Mouse (Mus musculus): Measurements from ENCODE around the gene Fzd2. TPM values are rescaled to one million over a fixed set of nuclear protein-coding genes. Genes with fewer than 3 reads are reported as not detected.
"Not testable (repeated sequence)": the region's sequence is repeated elsewhere in the genome, so short reads cannot be mapped to it uniquely, and the experiment has no call there.

Gene Fzd2
- polyA plus RNA-seq, 1 experiment from 2014 or later, result 49.0 TPM

DNA sequence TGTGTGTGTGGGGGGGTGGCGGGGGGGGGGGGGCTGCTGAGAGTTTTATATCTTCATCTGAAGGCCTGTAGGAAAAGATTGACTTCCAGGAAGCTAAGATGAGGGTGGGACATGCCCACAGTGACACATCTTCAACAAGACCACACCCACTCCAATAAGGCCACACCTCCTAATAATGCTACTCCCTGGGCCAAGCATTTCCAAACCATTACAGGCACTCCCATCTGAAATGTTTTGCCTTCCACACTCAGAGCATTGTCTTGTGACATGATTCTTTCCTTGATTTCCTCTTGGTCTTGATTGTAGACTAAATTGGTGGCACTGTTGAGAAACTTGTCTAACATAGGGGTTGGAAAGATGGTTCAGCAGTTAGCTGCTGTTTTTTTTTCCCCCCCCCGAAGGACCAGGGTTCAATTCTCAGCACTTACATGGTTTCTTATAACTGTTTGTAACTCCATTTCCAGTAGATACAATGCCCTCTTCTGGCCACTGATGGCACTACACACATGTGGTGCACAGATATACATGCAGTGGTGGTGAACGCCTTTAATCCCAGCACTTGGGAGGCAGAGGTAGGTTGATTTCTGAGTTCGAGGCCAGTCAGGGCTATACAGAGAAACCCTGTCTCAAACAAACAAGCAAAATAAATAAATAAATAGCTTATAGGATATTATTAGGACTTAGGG, 17.6 kb upstream of the Fzd2 start:
- no peak overlapping the region for H3K4me3 ChIP-seq
- 86% methylated on average over 4 of the region's 4 CpGs for WGBS
- H3K36me3 ChIP-seq (replicated peaks), result no peaks in the 10 kb centered on the region
- H3K4me1 ChIP-seq, result peaks cover 28% of the 10 kb centered on the region
- H3K9me3 ChIP-seq, result peaks cover 3% of the 10 kb centered on the region
- H3K27me3 ChIP-seq (replicated peaks; ENCODE audit: low read depth, poor library complexity, severe bottlenecking), result peaks cover 13% of the 10 kb centered on the region
- DNase-seq (ENCODE audit: low spot score), result no peak
- no peak overlapping the region for H3K27ac ChIP-seq (replicated peaks)

DNA sequence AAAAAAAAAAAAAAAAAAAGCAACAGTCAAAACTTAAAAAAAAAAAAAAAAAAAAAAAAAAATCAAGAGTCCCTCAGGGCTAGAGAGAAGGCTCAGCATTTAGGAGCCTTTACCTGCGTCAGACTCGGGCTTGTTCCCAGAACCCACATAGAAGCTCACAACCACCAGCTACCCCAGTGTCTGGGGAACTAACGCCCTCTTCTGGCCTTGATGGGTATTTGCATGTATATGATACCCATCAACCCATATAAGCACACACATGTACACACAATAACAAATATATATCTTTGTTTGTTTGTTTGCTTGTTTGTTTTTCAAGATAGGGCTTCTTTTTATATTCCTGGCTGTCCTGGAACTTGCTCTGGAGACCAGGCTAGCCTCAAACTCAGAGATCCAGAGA, 16.6 kb upstream of the Fzd2 start:
- H3K4me1 ChIP-seq, result peaks cover 19% of the 10 kb centered on the region
- 78% methylated on average over 3 of the region's 3 CpGs for WGBS
- H3K27me3 ChIP-seq (replicated peaks; ENCODE audit: low read depth, poor library complexity, severe bottlenecking), result peaks cover 5% of the 10 kb centered on the region
- H3K9me3 ChIP-seq, result peaks cover 3% of the 10 kb centered on the region
- H3K27ac ChIP-seq (replicated peaks), result no peak overlapping the region
- no peaks in the 10 kb centered on the region for H3K36me3 ChIP-seq (replicated peaks)
- H3K4me3 ChIP-seq, result no peak overlapping the region
- DNase-seq (ENCODE audit: low spot score), result no peak

DNA sequence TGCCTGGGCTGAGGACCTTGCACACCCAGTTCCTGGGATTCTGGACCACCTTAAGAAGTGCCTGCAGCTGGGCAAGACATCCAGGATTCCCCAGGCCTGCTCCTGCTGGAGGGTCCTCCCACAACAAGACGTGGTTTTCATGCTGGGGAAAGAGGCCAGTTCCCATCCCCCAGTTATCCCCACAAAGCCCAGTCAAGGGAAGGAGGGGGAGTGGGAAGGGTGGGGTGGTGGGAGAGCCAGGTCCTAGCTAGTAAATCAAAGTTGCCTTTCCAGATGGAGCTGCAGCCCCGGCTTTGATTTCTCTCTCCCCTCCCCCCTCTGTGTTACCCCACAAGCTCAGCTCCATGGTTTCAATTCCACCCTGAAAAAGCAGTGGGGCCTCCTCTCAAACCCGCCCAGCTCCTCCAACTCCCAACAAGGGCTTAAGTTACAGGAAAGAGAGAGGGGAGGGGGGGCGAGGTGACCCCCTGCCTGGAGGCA, 8.8 kb upstream of the Fzd2 start:
- H3K27ac ChIP-seq (replicated peaks), result peak overlapping the region; percentile 91
- peak overlapping the region; percentile 36 for H3K4me3 ChIP-seq
- peak; percentile 87 for DNase-seq (ENCODE audit: low spot score)
- no peaks in the 10 kb centered on the region for H3K9me3 ChIP-seq
- H3K27me3 ChIP-seq (replicated peaks; ENCODE audit: low read depth, poor library complexity, severe bottlenecking), result no peaks in the 10 kb centered on the region
- H3K36me3 ChIP-seq (replicated peaks), result no peaks in the 10 kb centered on the region
- peaks cover 27% of the 10 kb centered on the region for H3K4me1 ChIP-seq
- WGBS, result 0% methylated on average over 4 of the region's 4 CpGs

GRCm38 (mm10) chr11:102599912-102600311, 4.3 kb upstream of the Fzd2 start:
- DNase-seq (ENCODE audit: low spot score), result no peak
- 94% methylated on average over 3 of the region's 3 CpGs for WGBS
- Histone ChIP-seq H3K27me3 (replicated peaks; ENCODE audit: low read depth, poor library complexity, severe bottlenecking) (peaks cover 6% of the 10 kb centered on the region), H3K4me3 (no peak overlapping the region), H3K9me3 (no peaks in the 10 kb centered on the region), H3K27ac (replicated peaks) (no peak overlapping the region), H3K36me3 (replicated peaks) (no peaks in the 10 kb centered on the region), H3K4me1 (peaks cover 40% of the 10 kb centered on the region)

GRCm38 (mm10) chr11:102602816-102603495, 1.2 kb upstream of the Fzd2 start:
- Histone ChIP-seq H3K36me3 (replicated peaks) (peaks cover 8% of the 10 kb centered on the region), H3K4me1 (peaks cover 21% of the 10 kb centered on the region), H3K4me3 (peak overlapping the region; percentile 87), H3K27me3 (replicated peaks; ENCODE audit: low read depth, poor library complexity, severe bottlenecking) (peaks cover 10% of the 10 kb centered on the region), H3K27ac (replicated peaks) (peak overlapping the region; percentile 99), H3K9me3 (no peaks in the 10 kb centered on the region)
- peak; percentile 83 for DNase-seq (ENCODE audit: low spot score)
- 1% methylated on average over 13 of the region's 13 CpGs for WGBS

DNA sequence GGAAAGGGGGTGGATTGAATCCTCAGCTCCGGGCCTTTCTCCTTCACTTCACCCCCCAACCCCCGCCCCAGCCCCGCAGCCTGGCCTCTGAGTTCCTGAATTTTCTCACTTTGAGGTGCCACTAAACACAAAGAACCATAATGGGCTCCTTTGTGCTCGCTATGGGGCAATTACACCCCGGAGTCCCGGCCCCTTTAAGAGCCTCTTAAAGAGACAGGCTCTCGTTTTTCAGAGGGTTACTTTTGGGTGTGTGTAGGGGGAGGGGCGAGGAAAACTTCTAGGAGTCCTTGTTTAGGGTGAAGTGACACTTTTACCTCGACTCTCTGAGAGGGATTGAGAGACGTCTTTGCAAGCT, 723 bp upstream of the Fzd2 start:
- peak overlapping the region; percentile 99 for H3K27ac ChIP-seq (replicated peaks)
- H3K4me1 ChIP-seq, result peaks cover 26% of the 10 kb centered on the region
- H3K27me3 ChIP-seq (replicated peaks; ENCODE audit: low read depth, poor library complexity, severe bottlenecking), result peaks cover 10% of the 10 kb centered on the region
- DNase-seq (ENCODE audit: low spot score), result no peak
- H3K4me3 ChIP-seq, result peak overlapping the region; percentile 87
- H3K36me3 ChIP-seq (replicated peaks), result peaks cover 8% of the 10 kb centered on the region
- no peaks in the 10 kb centered on the region for H3K9me3 ChIP-seq
- 1% methylated on average over 10 of the region's 10 CpGs for WGBS

GRCm38 (mm10) chr11:102604777-102605552, 769 bp downstream of the Fzd2 start:
- Histone ChIP-seq H3K4me3 (peak overlapping the region; percentile 87), H3K27me3 (replicated peaks; ENCODE audit: low read depth, poor library complexity, severe bottlenecking) (peaks cover 10% of the 10 kb centered on the region), H3K27ac (replicated peaks) (peak overlapping the region; percentile 99), H3K9me3 (no peaks in the 10 kb centered on the region), H3K4me1 (peaks cover 41% of the 10 kb centered on the region), H3K36me3 (replicated peaks) (peaks cover 15% of the 10 kb centered on the region)
- DNase-seq (ENCODE audit: low spot score), result peak; percentile 74
- WGBS, result under 1% methylated on average over 74 of the region's 74 CpGs

GRCm38 (mm10) chr11:102605553-102606416, 1.6 kb downstream of the Fzd2 start:
- peaks cover 49% of the 10 kb centered on the region for H3K4me1 ChIP-seq
- WGBS, result under 1% methylated on average over 62 of the region's 62 CpGs

DNA sequence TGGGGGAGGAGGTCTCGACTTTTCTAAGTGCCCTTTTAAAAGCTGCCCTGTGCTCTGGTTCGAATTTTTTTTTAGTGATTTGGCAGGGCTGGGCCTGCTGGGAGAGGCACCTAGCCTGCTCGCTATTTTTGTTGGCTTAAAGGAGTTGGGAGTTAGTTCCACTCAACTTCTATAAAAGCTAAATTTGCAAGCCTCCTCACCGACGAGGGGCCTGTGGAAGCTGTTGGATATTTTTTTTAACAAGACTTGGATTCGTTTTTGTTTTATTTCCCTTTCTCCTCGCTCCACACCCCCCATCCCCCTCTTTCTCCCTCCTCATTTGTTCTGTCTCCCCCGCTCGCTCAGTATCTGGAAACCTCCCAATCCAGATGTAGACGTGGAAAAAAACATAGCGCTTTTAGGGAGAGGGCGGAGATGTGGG, 2.6 kb downstream of the Fzd2 start:
- H3K4me1 ChIP-seq, result peaks cover 53% of the 10 kb centered on the region
- no peaks in the 10 kb centered on the region for H3K9me3 ChIP-seq
- H3K4me3 ChIP-seq, result peak overlapping the region; percentile 87
- DNase-seq (ENCODE audit: low spot score), result no peak
- H3K27me3 ChIP-seq (replicated peaks; ENCODE audit: low read depth, poor library complexity, severe bottlenecking), result peaks cover 10% of the 10 kb centered on the region
- WGBS, result under 1% methylated on average over 12 of the region's 12 CpGs
- peak overlapping the region; percentile 99 for H3K27ac ChIP-seq (replicated peaks)
- peaks cover 15% of the 10 kb centered on the region for H3K36me3 ChIP-seq (replicated peaks)

More at GRCm38 (mm10) chr11:102605553-102606416, 1.6 kb downstream of the Fzd2 start:
- DNase-seq (ENCODE audit: low spot score), result peak; percentile 70
- Histone ChIP-seq H3K27ac (replicated peaks) (peak overlapping the region; percentile 99), H3K27me3 (replicated peaks; ENCODE audit: low read depth, poor library complexity, severe bottlenecking) (peaks cover 10% of the 10 kb centered on the region), H3K36me3 (replicated peaks) (peaks cover 15% of the 10 kb centered on the region), H3K4me3 (peak overlapping the region; percentile 87), H3K9me3 (no peaks in the 10 kb centered on the region)

- under 1% methylated on average over 12 of the region's 12 CpGs for WGBS
- peaks cover 15% of the 10 kb centered on the region for H3K36me3 ChIP-seq (replicated peaks)
- H3K9me3 ChIP-seq, result not testable (repeated sequence)
- H3K4me1 ChIP-seq, result peaks cover 53% of the 10 kb centered on the region
- peak; percentile 49 for DNase-seq (ENCODE audit: low spot score)
- H3K4me3 ChIP-seq, result peak overlapping the region; percentile 87
- peak overlapping the region; percentile 99 for H3K27ac ChIP-seq (replicated peaks)
- H3K27me3 ChIP-seq (replicated peaks; ENCODE audit: low read depth, poor library complexity, severe bottlenecking), result peaks cover 10% of the 10 kb centered on the region
Measured at GRCm38 (mm10) chr11:102607201-102607600, 3.0 kb downstream of the Fzd2 start.

GRCm38 (mm10) chr11:102607686-102608548, 3.7 kb downstream of the Fzd2 start:
- Histone ChIP-seq H3K4me3 (peak overlapping the region; percentile 87), H3K9me3 (no peaks in the 10 kb centered on the region), H3K4me1 (peaks cover 49% of the 10 kb centered on the region), H3K27ac (replicated peaks) (peak overlapping the region; percentile 99), H3K27me3 (replicated peaks; ENCODE audit: low read depth, poor library complexity, severe bottlenecking) (peaks cover 10% of the 10 kb centered on the region), H3K36me3 (replicated peaks) (peaks cover 15% of the 10 kb centered on the region)
- WGBS, result 6% methylated on average over 10 of the region's 10 CpGs
- peak; percentile 52 for DNase-seq (ENCODE audit: low spot score)

All from embryonic facial prominence, embryonic 10.5 days (tissue).